Mouse (Mus musculus): ENCODE measurements around the gene Pno1.

DNA sequence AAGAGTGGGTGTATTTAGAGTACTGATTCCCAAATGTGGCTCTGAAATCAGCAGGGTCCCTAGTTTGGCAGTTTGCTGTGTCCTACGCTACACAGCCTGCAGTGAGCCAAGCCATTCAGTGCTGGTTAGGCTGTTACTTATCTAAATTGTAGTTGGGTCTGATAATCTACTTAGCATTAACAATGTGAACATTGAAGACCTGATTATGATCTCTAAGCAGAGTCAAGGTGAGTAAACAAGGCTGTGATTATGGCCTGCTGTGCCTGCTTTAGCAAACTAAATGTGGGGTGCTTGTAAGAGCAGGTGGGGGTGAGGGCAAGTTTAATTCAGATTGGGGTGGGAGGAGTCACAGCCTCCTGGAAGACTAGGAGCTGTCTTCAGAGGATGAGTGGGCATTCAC lies 47.4 kb downstream of the Pno1 start:
- TF ChIP-seq EP300 (IDR thresholded peaks at IDR 0.05; ENCODE audit: low read length) (no peak), RCOR1 (conservative IDR thresholded peaks at IDR 0.05; ENCODE audit: low read depth, low read length) (no peak), ZMIZ1 (IDR thresholded peaks at IDR 0.05; ENCODE audit: low read depth, low read length) (no peak), MXI1 (IDR thresholded peaks at IDR 0.05; ENCODE audit: low read depth, low read length) (no peak), CTCF (conservative IDR thresholded peaks at IDR 0.05 in 1 of 2, IDR thresholded peaks at IDR 0.05 in 1 of 2; ENCODE audit: low read depth in 2 of 2, low read length in 2 of 2) (no peak), POLR2A (IDR thresholded peaks at IDR 0.05; ENCODE audit: low read depth, low read length) (no peak), ETS1 (conservative IDR thresholded peaks at IDR 0.05; ENCODE audit: low read depth, low read length) (no peak), ZC3H11A (IDR thresholded peaks at IDR 0.05; ENCODE audit: low read depth, low read length) (no peak)

Data from CH12.LX (cell line).